Mouse (Mus musculus) kidney, embryonic 14.5 days (tissue): ENCODE data around the gene Stpg2. TPM values are rescaled to one million over a fixed set of nuclear protein-coding genes. Genes with fewer than 3 reads are reported as not detected.
A peak's percentile ranks its signal among the peaks of the same experiment; 100 is the strongest.

Experiments
- ATAC-seq: fragments of 200-750 bp; cut with Nextera tagmentation; 2 replicates; pipeline ENCODE4 v1.8.0; 2017; ENCODE audit warnings: moderate number of reproducible peaks, mild to moderate bottlenecking, moderate TSS enrichment, moderate library complexity; ENCODE audit not compliant: low FRiP score, low TSS enrichment
- H3K27ac ChIP-seq: fragments of 300-500 bp; sonication (generic); 2 replicates; pipeline ENCODE4 v1.5.1; 2014; ENCODE audit warnings: low read depth, mild to moderate bottlenecking, low read length, moderate library complexity, mixed read lengths
- H3K27me3 ChIP-seq: fragments of 300-500 bp; sonication (generic); 2 replicates; pipeline ENCODE4 v1.6.1; 2014; ENCODE audit warnings: mild to moderate bottlenecking, low read length; ENCODE audit not compliant: control insufficient read depth, insufficient read depth
- H3K36me3 ChIP-seq: fragments of 300-500 bp; sonication (generic); 2 replicates; pipeline ENCODE4 v1.6.1; 2014; ENCODE audit warnings: low read length, mixed read lengths; ENCODE audit not compliant: control insufficient read depth, insufficient read depth
- H3K4me1 ChIP-seq: fragments of 300-500 bp; sonication (generic); 2 replicates; pipeline ENCODE4 v1.6.1; 2014; ENCODE audit warnings: low read length, mixed read lengths; ENCODE audit not compliant: control insufficient read depth, insufficient read depth
- H3K4me2 ChIP-seq: fragments of 300-500 bp; sonication (generic); replicated peaks from 2 replicates; pipeline ENCODE4 v1.6.1; 2014; ENCODE audit warnings: low read depth, mild to moderate bottlenecking, low read length
- H3K4me3 ChIP-seq: fragments of 300-500 bp; sonication (generic); 2 replicates; pipeline ENCODE4 v1.5.1; 2014; ENCODE audit warnings: mild to moderate bottlenecking, low read length
- H3K9ac ChIP-seq: fragments of 300-500 bp; sonication (generic); 2 replicates; pipeline ENCODE4 v1.6.1; 2014; ENCODE audit warnings: low read depth, mild to moderate bottlenecking, low read length, moderate library complexity
- H3K9me3 ChIP-seq: fragments of 300-500 bp; sonication (generic); 2 replicates; pipeline ENCODE4 v1.6.1; 2016; ENCODE audit warnings: low read length; ENCODE audit not compliant: control insufficient read depth
- WGBS: fragments of 180-500 bp; shearing (Covaris S2); extraction: QIAGEN DNeasy Blood & Tissue Kit; methylation state at CpG from one replicate; pipeline ENCODE4 v1.1.7; 2014; 5-methylcytosine and 5-hydroxymethylcytosine counted together
- polyA plus RNA-seq: library from polyadenylated mRNA; unstranded; fragments of >200 nt; fragmentation: Nextera tagmentation; extraction: Ambion mirVana; gene quantifications from 2 replicates; pipeline ENCODE4 v1.2.1, GENCODE M21; 2014

Gene Stpg2
- 0.14 TPM in 1 of 2 replicates, not detected in the other for polyA plus RNA-seq

DNA sequence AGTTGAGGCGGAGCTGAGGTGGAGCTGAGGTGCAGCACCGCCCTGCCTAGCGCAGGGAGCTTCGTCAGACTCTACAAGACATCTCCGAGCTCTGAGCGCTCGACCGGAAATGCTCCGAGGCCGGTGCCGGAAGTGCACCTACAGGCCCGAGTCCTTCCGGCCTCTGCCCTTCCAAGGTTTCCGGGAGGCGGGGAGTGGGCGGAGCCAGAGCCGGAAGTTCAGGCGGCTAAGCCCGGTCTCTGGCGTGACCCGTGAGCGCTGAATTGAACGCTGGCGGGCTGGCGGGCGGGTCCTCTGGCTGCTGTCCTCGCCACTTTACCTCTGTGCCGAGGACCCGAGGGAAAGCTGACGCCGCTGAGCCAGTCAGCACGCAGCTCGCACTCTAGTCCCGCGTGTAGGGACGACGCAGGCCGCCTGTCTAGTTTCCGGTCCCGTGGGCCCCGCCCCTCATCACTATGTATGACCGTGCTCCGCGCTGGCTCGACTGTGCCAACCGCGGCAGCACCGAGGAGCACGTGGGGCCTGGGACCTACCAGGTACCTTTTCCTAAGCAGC is at the start of gene Stpg2:
TSS of gene Stpg2 (plus strand) at position 251 of the 555 bp plus-strand sequence.
- Histone ChIP-seq H3K4me2 (peak within 1 kb of the TSS; percentile 54), H3K27me3 (peaks cover 16% of the 10 kb centered on the region; the same call in 1 of the 2 replicates), H3K36me3 (no peaks in the 10 kb centered on the region), H3K9me3 (no peaks in the 10 kb centered on the region), H3K9ac (peak within 1 kb of the TSS; percentile 43), H3K4me3 (peak within 1 kb of the TSS; percentile 47), H3K27ac (peak within 1 kb of the TSS; percentile 63), H3K4me1 (no peaks in the 10 kb centered on the region)
- ATAC-seq = peak; percentile 99
- 2% methylated on average over 49 of the region's 49 CpGs for WGBS

DNA sequence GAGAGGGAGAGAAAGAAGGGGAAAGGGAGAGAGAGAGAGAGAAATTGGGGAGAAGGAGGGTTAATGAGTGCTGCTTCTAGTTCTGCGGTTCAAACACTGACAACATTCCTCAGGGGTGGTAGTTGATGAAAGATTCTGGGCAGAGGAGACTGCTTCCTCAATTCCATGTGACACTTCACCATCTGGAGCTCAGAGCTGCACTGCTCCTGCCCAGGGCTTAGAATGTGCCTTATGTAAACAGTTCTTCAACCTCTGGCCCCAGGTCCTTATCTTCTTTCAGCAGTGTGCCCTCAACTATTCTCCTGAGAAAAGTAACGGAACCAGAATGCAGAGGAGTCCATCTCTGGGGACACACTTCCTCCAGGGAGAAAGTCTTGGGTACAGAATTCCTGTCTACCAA is 43.3 kb upstream of the Stpg2 start:
- 41% methylated on average over 2 of the region's 2 CpGs for WGBS
- Histone ChIP-seq H3K4me3 (no peak overlapping the region), H3K27me3 (no peaks in the 10 kb centered on the region), H3K4me2 (no peak overlapping the region), H3K36me3 (no peaks in the 10 kb centered on the region), H3K4me1 (no peaks in the 10 kb centered on the region), H3K9me3 (no peaks in the 10 kb centered on the region), H3K9ac (no peak overlapping the region), H3K27ac (no peak overlapping the region)
- no peak for ATAC-seq

DNA sequence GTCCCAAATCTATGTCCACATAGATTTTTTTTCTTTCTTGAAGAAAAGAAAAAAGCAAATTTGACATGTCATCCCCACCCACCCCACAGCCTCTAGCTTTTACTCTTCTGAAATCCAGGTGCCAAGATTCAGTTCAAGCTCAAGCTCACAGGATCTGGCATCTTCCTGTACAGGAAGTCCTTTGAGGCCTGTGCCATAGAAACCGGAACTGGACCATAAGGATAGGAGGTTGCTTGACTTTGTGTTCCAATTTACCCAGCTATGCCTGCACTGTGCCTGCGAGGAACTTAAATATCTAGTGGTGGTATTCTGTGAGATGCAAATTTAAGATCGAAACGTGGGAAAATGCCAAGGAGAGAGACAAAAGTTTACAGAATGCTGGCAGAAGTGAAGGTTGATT is 42.8 kb upstream of the Stpg2 start:
- WGBS = 78% methylated on average over 4 of the region's 4 CpGs
- ATAC-seq = no peak
- no peaks in the 10 kb centered on the region for H3K4me1 ChIP-seq
- no peaks in the 10 kb centered on the region for H3K27me3 ChIP-seq
- H3K9me3 ChIP-seq = no peaks in the 10 kb centered on the region
- H3K4me2 ChIP-seq = no peak overlapping the region
- no peak overlapping the region for H3K4me3 ChIP-seq
- no peaks in the 10 kb centered on the region for H3K36me3 ChIP-seq
- no peak overlapping the region for H3K27ac ChIP-seq
- no peak overlapping the region for H3K9ac ChIP-seq

DNA sequence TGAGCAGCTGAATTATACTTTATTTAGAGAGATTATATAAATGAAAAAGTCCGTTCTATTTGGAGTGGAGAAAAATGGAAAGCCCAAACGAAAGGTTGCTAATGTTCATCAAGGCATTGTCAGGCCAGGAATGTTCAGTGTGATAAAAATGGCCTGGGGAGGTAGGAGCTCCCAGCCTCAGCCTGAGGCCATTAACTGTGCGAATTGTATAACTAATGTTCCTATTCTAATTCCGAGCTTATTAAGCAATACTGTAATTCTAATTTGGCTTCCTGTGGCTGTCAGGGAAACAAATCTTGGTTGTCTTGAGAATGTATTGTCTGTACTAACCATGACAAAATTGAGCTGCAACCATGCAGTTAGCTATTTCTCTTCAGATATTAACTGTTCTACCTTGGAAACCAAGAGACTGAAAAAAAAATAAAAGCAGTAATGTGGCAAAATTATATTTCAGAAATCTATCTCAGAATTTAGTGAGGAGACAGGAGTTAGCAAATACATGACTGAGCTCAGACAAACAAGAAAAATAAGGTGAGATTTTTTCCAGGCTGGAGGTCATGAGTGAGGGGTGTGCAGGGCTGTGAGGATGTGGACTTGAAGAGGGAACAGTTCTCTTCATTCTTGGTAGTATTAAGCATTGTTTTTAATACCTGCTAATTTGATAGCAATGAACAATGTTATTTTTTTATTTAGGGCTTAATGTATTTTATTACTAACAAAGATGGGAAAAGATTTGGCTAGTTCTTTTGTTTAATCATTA is 36.8 kb upstream of the Stpg2 start:
- Histone ChIP-seq H3K4me1 (no peaks in the 10 kb centered on the region), H3K27ac (no peak overlapping the region), H3K27me3 (no peaks in the 10 kb centered on the region), H3K4me3 (no peak overlapping the region), H3K9me3 (no peaks in the 10 kb centered on the region), H3K9ac (no peak overlapping the region), H3K4me2 (no peak overlapping the region), H3K36me3 (no peaks in the 10 kb centered on the region)
- no peak for ATAC-seq
- whole genome bisulfite sequencing = 69% methylated on average over 4 of the region's 4 CpGs

DNA sequence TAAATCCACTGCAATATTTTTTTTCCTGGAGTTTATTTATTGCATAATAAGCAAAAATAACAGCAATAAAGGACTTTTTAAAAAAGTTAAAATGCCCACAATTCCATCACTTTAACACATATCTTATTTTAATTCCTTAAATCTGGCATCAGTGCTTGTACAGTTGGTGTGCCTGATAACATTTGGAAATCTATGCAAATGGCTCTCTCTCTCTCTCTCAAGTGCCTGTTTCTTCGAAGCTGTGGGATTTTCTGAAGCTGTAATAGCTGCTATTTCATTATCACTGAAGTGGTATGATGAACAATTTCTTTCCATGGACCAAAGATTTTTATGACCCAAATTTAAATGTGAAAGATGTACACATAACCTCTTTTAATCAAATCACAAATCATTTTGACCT is 35.8 kb upstream of the Stpg2 start:
- H3K9me3 ChIP-seq = no peaks in the 10 kb centered on the region
- H3K27ac ChIP-seq = no peak overlapping the region
- no peak overlapping the region for H3K4me2 ChIP-seq
- no peak overlapping the region for H3K4me3 ChIP-seq
- WGBS = 64% methylated on average over 1 of the region's 1 CpGs
- no peaks in the 10 kb centered on the region for H3K4me1 ChIP-seq
- no peak for ATAC-seq
- H3K36me3 ChIP-seq = no peaks in the 10 kb centered on the region
- no peaks in the 10 kb centered on the region for H3K27me3 ChIP-seq
- H3K9ac ChIP-seq = no peak overlapping the region

DNA sequence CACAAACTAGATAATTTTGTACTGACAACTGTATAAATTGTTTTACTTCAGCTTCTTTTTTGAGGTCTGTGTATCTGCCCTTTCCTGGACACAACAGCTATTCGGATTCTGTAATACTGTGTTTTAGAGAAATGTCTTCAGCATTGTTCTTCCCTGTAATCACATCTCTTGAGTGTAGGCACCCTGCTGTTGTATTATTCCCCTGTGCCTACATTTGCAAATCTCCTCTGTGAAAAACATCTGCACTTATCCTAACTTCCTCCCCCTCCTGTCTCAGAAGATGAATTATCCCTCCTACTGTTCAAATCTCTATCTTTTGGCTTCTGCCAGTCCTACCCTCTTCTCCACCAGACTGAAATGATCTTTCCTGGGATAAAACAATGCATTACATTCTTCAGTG is 28.6 kb upstream of the Stpg2 start:
- no peaks in the 10 kb centered on the region for H3K27me3 ChIP-seq
- H3K4me3 ChIP-seq = no peak overlapping the region
- no peaks in the 10 kb centered on the region for H3K36me3 ChIP-seq
- ATAC-seq = no peak
- H3K9ac ChIP-seq = no peak overlapping the region
- H3K4me1 ChIP-seq = no peaks in the 10 kb centered on the region
- no peaks in the 10 kb centered on the region for H3K9me3 ChIP-seq
- H3K27ac ChIP-seq = no peak overlapping the region
- no peak overlapping the region for H3K4me2 ChIP-seq
- WGBS = 77% methylated on average over 1 of the region's 1 CpGs

DNA sequence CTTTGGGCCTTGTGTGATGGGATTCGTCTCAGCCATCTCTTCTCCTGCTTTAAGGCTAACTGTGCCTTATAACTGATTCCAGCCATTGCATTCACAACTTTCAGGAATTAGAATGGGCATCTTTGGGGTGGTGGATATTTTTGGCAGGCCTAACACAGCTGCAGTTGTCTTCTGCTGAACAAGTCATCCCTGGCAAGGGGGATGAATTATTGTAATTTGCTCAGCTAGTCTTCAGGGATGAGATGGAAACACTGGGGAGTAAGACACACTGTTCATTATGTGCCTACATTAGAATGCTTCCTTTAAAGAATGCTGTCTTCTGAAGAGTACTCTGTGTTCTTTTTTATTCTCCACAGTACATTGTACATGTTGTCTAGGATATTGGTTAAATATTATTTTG is 14.0 kb upstream of the Stpg2 start:
- Histone ChIP-seq H3K9me3 (no peaks in the 10 kb centered on the region), H3K4me1 (no peaks in the 10 kb centered on the region), H3K4me2 (no peak overlapping the region), H3K27ac (no peak overlapping the region), H3K4me3 (no peak overlapping the region), H3K36me3 (no peaks in the 10 kb centered on the region), H3K27me3 (no peaks in the 10 kb centered on the region), H3K9ac (no peak overlapping the region)
- ATAC-seq = no peak
- 56% methylated on average over 1 of the region's 1 CpGs for WGBS

DNA sequence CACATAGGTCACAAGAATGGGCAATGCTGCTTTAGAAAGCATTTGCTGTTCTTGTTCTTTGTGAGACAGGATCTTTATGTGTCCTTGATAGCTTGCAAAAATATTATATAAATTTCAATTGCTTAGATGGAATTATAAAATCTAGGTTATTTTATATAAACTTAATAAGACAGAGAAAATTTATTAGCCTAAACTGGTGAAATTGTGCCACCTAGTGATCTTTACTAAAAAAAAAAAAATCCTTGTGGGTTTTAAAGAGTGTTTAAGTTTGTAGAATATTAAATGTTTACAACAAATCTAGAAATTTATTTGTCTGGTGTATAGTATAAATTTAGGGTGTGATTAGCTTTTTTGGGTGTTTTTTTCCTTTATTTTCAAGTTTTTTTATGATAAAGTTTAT is 11.6 kb upstream of the Stpg2 start:
- no peak overlapping the region for H3K4me2 ChIP-seq
- ATAC-seq = no peak
- no peak overlapping the region for H3K9ac ChIP-seq
- H3K4me1 ChIP-seq = no peaks in the 10 kb centered on the region
- no peaks in the 10 kb centered on the region for H3K9me3 ChIP-seq
- H3K4me3 ChIP-seq = no peak overlapping the region
- H3K27me3 ChIP-seq = no peaks in the 10 kb centered on the region
- no peaks in the 10 kb centered on the region for H3K36me3 ChIP-seq
- H3K27ac ChIP-seq = no peak overlapping the region

DNA sequence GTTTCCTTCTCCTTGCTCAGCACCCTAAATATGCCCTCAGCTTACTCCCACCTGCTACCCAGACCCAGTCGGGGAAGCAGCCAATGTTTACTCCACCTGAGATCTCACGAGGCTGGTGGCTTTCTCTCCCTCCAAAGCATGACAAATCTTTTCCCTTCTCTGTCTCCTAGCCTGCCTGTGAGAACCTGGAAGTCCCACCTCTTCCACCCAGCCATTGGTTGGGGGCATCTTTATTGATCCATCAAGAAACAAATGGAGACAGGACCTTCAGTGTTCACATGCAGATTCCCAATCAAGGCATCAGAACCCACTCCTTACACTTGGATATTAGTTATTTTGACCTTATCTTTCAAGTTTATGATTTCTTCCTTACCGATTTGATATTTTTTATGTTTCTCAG is 7.1 kb upstream of the Stpg2 start:
- Histone ChIP-seq H3K9me3 (no peaks in the 10 kb centered on the region), H3K4me2 (no peak overlapping the region), H3K9ac (no peak overlapping the region), H3K27ac (no peak overlapping the region), H3K36me3 (no peaks in the 10 kb centered on the region), H3K4me1 (no peaks in the 10 kb centered on the region), H3K4me3 (no peak overlapping the region), H3K27me3 (peaks cover 10% of the 10 kb centered on the region; the same call in 1 of the 2 replicates)
- no peak for ATAC-seq
- WGBS = 72% methylated on average over 3 of the region's 3 CpGs
